Mouse (Mus musculus) ZHBTc4 (cell line): ENCODE data around the gene Sptb.

Experiments
- DNase-seq: peaks from one replicate; pipeline ENCODE4 v3.0.0-alpha.2; 2011; ENCODE audit warnings: low read depth, low spot score

Sptb gene

DNA sequence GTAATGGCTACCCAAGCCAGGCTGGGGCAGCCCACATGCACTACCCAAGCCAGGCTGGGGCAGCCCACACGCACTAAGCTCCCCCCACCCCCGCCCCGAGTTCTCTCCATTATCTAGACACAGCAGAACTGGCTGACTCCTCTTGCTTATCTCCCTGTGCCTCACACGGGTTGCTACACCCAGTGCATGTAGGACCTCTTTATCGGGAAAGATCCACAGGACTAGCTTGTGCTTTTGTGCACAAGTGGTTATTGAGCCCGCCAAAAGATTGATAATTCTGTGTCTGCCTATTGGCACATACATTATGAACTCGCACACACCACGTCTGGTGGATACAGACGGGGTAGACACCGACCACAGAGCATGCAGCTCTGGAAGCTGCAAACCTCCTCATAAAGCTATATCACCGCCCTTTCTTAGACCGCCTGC is 36.5 kb downstream of the Sptb start:
- peak; percentile 26 for DNase-seq

DNA sequence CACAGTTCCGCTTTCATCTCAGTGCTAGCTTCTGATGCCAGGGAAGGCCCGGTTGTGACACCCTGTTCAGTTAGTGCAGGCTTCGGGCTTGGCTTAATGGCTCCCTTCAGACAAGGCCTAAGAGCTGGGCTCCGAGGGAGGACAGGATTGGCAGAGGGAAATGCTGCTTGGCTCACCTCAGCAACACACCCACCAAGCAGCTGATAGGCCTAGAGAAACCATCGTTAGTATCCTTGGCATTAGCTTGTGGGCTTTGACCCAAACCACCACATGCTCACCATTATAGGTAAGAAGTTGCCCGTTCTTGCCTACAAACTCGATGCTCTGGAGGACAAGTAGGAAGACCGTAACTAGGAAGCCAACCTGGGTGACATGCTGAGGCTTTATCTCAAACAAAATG is 38.3 kb downstream of the Sptb start:
- DNase-seq = no peak

DNA sequence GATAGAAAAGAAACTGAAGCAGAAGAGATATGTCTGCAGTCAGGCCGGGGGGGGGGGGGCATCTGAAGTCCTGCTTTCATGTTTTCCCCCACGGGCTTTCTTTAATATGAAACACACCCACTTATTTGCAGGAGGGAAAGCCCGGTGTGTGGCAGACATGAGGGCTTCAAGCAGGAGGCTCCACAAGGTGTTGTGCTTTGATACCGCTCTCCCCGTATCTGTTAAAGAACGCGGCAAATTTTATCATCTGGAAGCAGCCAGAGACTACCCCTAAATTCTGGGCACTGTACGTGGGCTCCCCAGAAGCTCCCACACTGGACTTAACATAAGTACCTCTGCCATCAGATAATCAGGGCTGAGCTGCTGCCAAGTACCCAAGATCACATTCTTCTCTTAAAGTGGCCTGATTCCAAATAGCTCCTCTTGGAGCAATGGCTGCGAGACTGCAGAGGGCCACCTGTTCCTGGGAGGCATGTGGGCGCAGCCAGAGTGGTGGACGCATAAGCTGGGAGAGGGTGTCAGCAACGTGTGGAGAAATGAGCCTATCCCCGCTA is 39.7 kb downstream of the Sptb start:
- no peak for DNase-seq

DNA sequence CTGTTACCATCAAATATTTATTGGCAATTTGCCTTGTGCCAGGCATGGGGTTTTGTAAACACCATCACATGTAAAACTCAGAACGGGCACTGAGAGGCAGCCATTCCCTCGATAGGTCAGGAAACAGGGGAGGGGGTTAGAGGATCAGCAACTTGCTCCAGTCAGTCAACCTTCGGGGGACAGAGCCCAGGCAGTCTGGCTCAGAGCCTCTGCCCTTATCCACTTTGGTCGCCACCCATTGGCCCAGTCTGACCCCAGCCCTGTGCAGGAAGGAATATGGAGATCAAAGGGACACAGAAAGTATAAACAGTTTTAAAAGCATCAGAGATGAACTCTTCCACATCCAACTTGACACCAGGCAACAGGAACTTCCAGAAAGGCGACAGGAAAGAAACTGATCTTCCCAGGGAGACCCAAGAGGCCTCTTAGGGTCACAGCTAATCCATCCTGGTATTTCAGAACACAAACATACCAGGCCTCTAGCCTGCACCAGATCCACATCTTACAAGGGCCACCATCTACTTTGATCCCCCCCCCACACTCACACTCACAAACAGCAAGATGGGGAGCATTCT is 40.3 kb downstream of the Sptb start:
- no peak for DNase-seq

DNA sequence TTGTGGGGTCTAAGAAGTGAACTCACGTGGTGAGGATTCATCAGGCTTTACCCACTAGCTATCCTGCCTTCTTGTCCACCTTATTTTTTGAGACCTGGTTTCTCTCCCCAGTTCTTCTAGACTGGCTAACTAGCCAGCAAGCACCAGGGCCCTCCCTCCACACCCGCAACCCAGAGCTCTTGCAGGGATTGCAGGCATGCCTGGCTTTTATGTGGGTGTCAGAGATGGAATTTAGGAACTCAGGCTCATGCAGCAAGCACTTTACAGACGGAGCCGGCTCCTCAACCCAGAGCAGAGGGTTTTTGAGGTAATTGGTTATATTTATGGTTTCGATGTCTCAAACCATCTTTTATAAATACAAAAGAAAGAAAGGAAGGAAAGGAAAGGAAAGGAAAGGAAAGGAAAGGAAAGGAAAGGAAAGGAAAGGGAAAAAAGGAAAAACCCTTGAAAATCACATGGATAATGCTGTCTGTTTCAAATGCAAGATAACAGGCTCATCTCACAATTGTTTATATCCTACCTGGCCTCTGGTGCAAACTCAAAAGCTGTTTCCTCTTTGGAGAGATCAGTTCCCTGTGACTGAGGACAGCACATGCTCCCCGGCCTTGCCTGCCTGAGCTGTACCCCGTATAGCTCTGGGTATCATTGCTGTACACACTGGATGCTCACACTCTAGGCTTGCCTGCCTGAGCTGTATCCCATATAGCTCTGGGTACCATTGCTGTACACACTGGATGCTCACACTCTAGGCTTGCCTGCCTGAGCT is 41.5 kb downstream of the Sptb start:
- DNase-seq = no peak

GRCm38 (mm10) chr12:76651788-76652345 is 58.5 kb downstream of the Sptb start:
- DNase-seq = no peak

DNA sequence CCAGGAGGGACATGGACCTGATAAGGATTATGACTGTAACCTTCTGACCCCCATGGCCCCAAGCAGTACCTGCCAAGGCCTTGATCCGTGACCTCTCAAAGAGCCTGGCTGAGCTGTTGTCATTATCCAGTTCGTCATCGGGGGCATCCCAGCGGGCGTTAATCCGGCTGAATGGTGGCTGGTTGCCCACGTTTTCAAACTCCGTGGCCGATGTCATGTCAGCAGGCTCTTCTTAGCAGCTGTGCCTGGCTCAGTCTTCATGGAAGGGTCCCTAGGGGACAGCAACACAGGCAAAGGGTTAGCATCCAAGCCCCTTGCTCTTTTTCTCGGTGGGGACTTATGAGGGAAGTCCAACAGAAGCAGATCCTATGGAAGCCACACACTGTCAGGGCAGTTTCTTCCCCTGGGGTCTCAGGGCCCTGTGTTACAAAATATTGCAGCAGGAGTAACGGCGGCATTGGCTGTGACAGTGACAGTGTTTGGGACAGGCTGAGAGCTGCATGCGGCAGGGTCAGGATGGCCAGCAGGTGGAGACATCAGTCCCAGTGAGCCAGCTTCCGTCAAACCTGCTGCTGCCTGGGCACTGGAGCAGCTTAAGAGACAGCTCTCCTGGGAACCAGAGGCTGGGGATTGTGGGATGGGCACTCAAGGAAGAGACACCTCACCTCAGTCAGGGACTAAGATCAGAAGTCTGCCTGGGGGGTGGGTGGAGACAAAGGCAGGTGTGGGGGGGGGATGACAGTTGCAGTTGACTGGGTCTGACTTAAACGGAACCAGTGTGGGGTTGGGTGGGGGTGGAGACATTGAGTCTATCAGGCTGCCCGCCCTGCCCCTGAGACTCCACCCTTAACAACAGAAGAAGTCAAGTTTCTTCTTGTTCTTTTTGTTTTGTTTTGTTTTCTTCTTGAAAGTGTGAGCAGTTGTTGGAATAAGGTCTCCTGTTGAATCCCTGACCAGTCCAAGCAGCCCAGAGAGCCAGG is 60.3 kb downstream of the Sptb start:
- DNase-seq = peak; percentile 52

- peak; percentile 33 for DNase-seq
Observed at GRCm38 (mm10) chr12:76645222-76646110, 64.9 kb downstream of the Sptb start.

GRCm38 (mm10) chr12:76643679-76644078 is 66.7 kb downstream of the Sptb start:
- no peak for DNase-seq

DNA sequence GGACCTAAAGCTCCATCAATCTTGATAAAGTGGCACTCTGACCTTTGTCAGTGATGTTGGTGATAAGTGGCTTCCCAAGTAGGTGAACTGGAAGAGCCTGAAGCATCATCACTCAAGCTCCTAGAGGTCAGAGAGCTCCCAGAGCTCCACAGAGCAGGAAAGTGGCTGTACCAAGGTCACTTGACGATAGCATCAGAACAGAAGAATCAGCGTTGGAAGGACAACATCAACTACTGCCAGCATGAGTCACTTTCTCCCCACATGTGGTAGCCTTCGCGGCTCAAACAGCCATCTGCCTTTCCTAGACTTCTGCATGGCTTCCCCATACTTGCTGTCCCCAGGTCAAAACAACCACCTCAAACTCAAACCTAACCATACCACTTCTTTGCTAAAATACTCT is 67.7 kb downstream of the Sptb start:
- DNase-seq = no peak

GRCm38 (mm10) chr12:76640620-76641019 is 69.7 kb downstream of the Sptb start:
- DNase-seq = peak; percentile 22

- no peak for DNase-seq
Observed at GRCm38 (mm10) chr12:76634899-76635693, 75.3 kb downstream of the Sptb start.

GRCm38 (mm10) chr12:76623374-76623773 is 87.0 kb downstream of the Sptb start:
- DNase-seq = no peak

DNA sequence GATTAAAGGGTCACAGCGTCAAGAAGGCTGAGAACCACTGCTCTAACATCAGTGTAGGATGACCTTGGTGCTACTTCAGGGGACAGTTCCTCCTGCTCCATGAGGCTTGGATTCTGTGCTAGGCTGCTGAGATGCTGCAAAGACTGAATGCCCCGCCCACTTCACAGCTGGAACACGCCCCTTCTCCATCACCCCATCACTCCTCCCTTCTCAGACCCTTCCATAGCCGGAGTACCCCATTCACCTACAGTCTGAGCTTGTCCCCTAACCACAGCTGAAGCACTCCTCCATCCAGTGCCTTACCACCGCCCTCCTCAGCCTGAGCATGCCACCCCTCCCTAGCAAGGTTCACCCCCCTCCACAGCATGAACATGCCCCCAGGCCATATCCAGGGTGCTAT is 90.5 kb downstream of the Sptb start:
- DNase-seq = no peak

- no peak for DNase-seq
Observed at GRCm38 (mm10) chr12:76618175-76618574, 92.2 kb downstream of the Sptb start.

- DNase-seq = peak; percentile 72
Observed at GRCm38 (mm10) chr12:76615580-76615937, 94.8 kb downstream of the Sptb start.

- DNase-seq = no peak
Observed at GRCm38 (mm10) chr12:76614868-76615579, 95.3 kb downstream of the Sptb start.

DNA sequence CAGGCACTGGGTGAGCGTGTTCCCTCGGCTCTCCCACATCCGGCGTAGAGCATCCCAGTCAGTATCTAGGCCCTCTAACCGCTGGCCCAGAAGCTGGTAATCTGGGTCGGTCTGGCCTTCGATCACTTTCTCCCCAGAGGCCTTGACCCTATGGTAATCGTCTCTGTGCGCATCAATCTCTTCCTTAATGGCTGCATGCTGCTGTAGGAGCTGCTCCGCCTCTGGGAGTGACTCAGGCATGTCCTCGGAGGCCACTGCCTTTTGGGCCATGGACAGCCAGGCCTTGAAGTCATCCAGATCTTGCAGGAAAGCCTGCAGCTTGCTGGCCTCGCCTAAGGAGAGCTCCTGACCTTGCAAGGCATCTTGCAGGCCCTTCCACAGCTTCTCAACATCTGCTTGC is 97.7 kb downstream of the Sptb start:
- DNase-seq = no peak

DNA sequence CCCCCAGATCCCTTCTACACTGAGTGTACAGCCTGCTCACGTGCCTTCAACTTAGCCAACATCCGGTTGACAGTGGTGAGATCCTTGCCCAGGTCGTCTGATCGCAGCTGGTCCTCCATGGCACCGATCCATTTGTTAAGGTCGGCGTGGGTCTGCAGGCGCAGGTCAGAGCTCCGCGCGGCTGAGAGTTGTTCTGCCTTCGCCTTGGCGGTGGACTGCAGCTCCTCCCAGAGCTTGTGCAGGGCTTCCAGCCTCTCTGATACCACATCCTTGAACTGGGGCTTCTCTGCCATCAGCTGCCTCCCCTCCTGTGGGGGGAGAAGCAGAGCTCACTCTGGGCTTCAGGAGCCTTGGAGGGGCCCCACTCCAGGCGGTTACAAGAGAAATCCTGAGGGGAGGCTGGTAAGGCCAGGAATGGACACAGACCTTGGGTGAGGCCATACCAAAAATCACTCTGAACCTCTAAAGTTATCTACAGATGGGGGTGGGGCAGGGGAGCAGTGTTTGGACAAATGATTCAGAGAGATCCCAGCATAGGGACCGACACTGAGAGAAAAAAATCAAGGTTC is 101.3 kb downstream of the Sptb start:
- peak; percentile 43 for DNase-seq
